Mouse (Mus musculus): ENCODE data around the gene Foxo1. TPM values are rescaled to one million over a fixed set of nuclear protein-coding genes. Genes with fewer than 3 reads are reported as not detected.

The Foxo1 gene
- polyA plus RNA-seq, 1 experiment from 2014 or later, result 8.6 TPM

GRCm38 (mm10) chr3:52283521-52283920 lies 15.4 kb downstream of the Foxo1 start:
- no peak for ATAC-seq (replicated peaks; ENCODE audit: low FRiP score, low read depth)
- no peak overlapping the region for H3K27ac ChIP-seq

GRCm38 (mm10) chr3:52290811-52291210 lies 22.7 kb downstream of the Foxo1 start:
- Histone ChIP-seq H3K27ac (no peak overlapping the region), H3K4me1 (replicated peaks; ENCODE audit: insufficient read depth, low read length) (peaks cover 16% of the 10 kb centered on the region), H3K27me3 (ENCODE audit: insufficient read depth, low read length) (no peaks in the 10 kb centered on the region), H3K9me3 (replicated peaks; ENCODE audit: low read length) (no peaks in the 10 kb centered on the region), H3K9ac (ENCODE audit: low read depth, low read length) (no peak overlapping the region), H3K4me2 (ENCODE audit: low read length) (no peak overlapping the region), H3K36me3 (ENCODE audit: insufficient read depth, low read length) (no peaks in the 10 kb centered on the region), H3K4me3 (replicated peaks; ENCODE audit: low read depth, low read length) (no peak overlapping the region)
- no peak for DNase-seq (ENCODE audit: low spot score)
- 100% methylated on average over 2 of the region's 2 CpGs for WGBS
- TF ChIP-seq CTCF (IDR thresholded peaks at IDR 0.05; ENCODE audit: low read depth), result no peak
- ATAC-seq (replicated peaks; ENCODE audit: low FRiP score, low read depth), result no peak

More at GRCm38 (mm10) chr3:52283521-52283920, 15.4 kb downstream of the Foxo1 start:
- TF ChIP-seq CTCF (IDR thresholded peaks at IDR 0.05; ENCODE audit: low read depth), result no peak
- no peak overlapping the region for H3K4me2 ChIP-seq (ENCODE audit: low read length)
- H3K27me3 ChIP-seq (ENCODE audit: insufficient read depth, low read length), result no peaks in the 10 kb centered on the region
- H3K4me3 ChIP-seq (replicated peaks; ENCODE audit: low read depth, low read length), result no peak overlapping the region
- no peak for DNase-seq (ENCODE audit: low spot score)
- H3K9me3 ChIP-seq (replicated peaks; ENCODE audit: low read length), result no peaks in the 10 kb centered on the region
- whole genome bisulfite sequencing, result 83% methylated on average over 6 of the region's 6 CpGs
- H3K9ac ChIP-seq (ENCODE audit: low read depth, low read length), result no peak overlapping the region
- no peaks in the 10 kb centered on the region for H3K4me1 ChIP-seq (replicated peaks; ENCODE audit: insufficient read depth, low read length)
- H3K36me3 ChIP-seq (ENCODE audit: insufficient read depth, low read length), result no peaks in the 10 kb centered on the region

- WGBS, result 63% methylated on average over 7 of the region's 7 CpGs
- ATAC-seq (replicated peaks; ENCODE audit: low FRiP score, low read depth), result no peak
- no peak for TF ChIP-seq CTCF (IDR thresholded peaks at IDR 0.05; ENCODE audit: low read depth)
These were observed 24.4 kb downstream of the Foxo1 start for GRCm38 (mm10) chr3:52292498-52292897.

GRCm38 (mm10) chr3:52293946-52294345 lies 25.8 kb downstream of the Foxo1 start:
- H3K9ac ChIP-seq (ENCODE audit: low read depth, low read length), result no peak overlapping the region
- no peak for TF ChIP-seq CTCF (IDR thresholded peaks at IDR 0.05; ENCODE audit: low read depth)
- WGBS, result 61% methylated on average over 5 of the region's 5 CpGs

More at GRCm38 (mm10) chr3:52292498-52292897, 24.4 kb downstream of the Foxo1 start:
- Histone ChIP-seq H3K27me3 (ENCODE audit: insufficient read depth, low read length) (no peaks in the 10 kb centered on the region), H3K4me2 (ENCODE audit: low read length) (no peak overlapping the region), H3K36me3 (ENCODE audit: insufficient read depth, low read length) (no peaks in the 10 kb centered on the region), H3K27ac (no peak overlapping the region), H3K9me3 (replicated peaks; ENCODE audit: low read length) (no peaks in the 10 kb centered on the region), H3K9ac (ENCODE audit: low read depth, low read length) (no peak overlapping the region), H3K4me1 (replicated peaks; ENCODE audit: insufficient read depth, low read length) (peaks cover 22% of the 10 kb centered on the region), H3K4me3 (replicated peaks; ENCODE audit: low read depth, low read length) (no peak overlapping the region)
- DNase-seq (ENCODE audit: low spot score), result no peak

GRCm38 (mm10) chr3:52295688-52296087 lies 27.6 kb downstream of the Foxo1 start:
- Histone ChIP-seq H3K4me1 (replicated peaks; ENCODE audit: insufficient read depth, low read length) (peaks cover 31% of the 10 kb centered on the region), H3K4me2 (ENCODE audit: low read length) (no peak overlapping the region), H3K4me3 (replicated peaks; ENCODE audit: low read depth, low read length) (no peak overlapping the region), H3K27ac (no peak overlapping the region), H3K9me3 (replicated peaks; ENCODE audit: low read length) (no peaks in the 10 kb centered on the region), H3K36me3 (ENCODE audit: insufficient read depth, low read length) (no peaks in the 10 kb centered on the region), H3K27me3 (ENCODE audit: insufficient read depth, low read length) (no peaks in the 10 kb centered on the region), H3K9ac (ENCODE audit: low read depth, low read length) (no peak overlapping the region)
- WGBS, result 79% methylated on average over 1 of the region's 1 CpGs
- ATAC-seq (replicated peaks; ENCODE audit: low FRiP score, low read depth) (no peak), DNase-seq (ENCODE audit: low spot score) (no peak)
- TF ChIP-seq CTCF (IDR thresholded peaks at IDR 0.05; ENCODE audit: low read depth), result no peak

More at GRCm38 (mm10) chr3:52293946-52294345, 25.8 kb downstream of the Foxo1 start:
- Histone ChIP-seq H3K27me3 (ENCODE audit: insufficient read depth, low read length) (no peaks in the 10 kb centered on the region), H3K4me2 (ENCODE audit: low read length) (no peak overlapping the region), H3K36me3 (ENCODE audit: insufficient read depth, low read length) (no peaks in the 10 kb centered on the region), H3K4me3 (replicated peaks; ENCODE audit: low read depth, low read length) (no peak overlapping the region), H3K4me1 (replicated peaks; ENCODE audit: insufficient read depth, low read length) (peaks cover 28% of the 10 kb centered on the region), H3K9me3 (replicated peaks; ENCODE audit: low read length) (no peaks in the 10 kb centered on the region), H3K27ac (no peak overlapping the region)
- no peak for ATAC-seq (replicated peaks; ENCODE audit: low FRiP score, low read depth)
- DNase-seq (ENCODE audit: low spot score), result no peak

GRCm38 (mm10) chr3:52296224-52296760 lies 28.2 kb downstream of the Foxo1 start:
- no peaks in the 10 kb centered on the region for H3K27me3 ChIP-seq (ENCODE audit: insufficient read depth, low read length)
- no peak overlapping the region for H3K9ac ChIP-seq (ENCODE audit: low read depth, low read length)
- peaks cover 31% of the 10 kb centered on the region for H3K4me1 ChIP-seq (replicated peaks; ENCODE audit: insufficient read depth, low read length)
- H3K9me3 ChIP-seq (replicated peaks; ENCODE audit: low read length), result no peaks in the 10 kb centered on the region
- no peak for TF ChIP-seq CTCF (IDR thresholded peaks at IDR 0.05; ENCODE audit: low read depth)
- DNase-seq (ENCODE audit: low spot score) (no peak), ATAC-seq (replicated peaks; ENCODE audit: low FRiP score, low read depth) (no peak)
- no peak overlapping the region for H3K27ac ChIP-seq
- H3K36me3 ChIP-seq (ENCODE audit: insufficient read depth, low read length), result no peaks in the 10 kb centered on the region
- H3K4me3 ChIP-seq (replicated peaks; ENCODE audit: low read depth, low read length), result no peak overlapping the region
- no peak overlapping the region for H3K4me2 ChIP-seq (ENCODE audit: low read length)
- WGBS, result 64% methylated on average over 7 of the region's 7 CpGs

Data from kidney, postnatal 0 days (tissue).